Mouse (Mus musculus) gastrocnemius, postnatal 4 days (tissue): ENCODE data around the gene Csnk2b. TPM values are rescaled to one million over a fixed set of nuclear protein-coding genes. Genes with fewer than 3 reads are reported as not detected.
"Not testable (repeated sequence)": the region's sequence is repeated elsewhere in the genome, so short reads cannot be mapped to it uniquely, and the experiment has no call there.

Source experiments
- DNase-seq, 2 experiments: peaks; one replicate each; pipeline ENCODE4 v3.0.0; 2021 to 2022; ENCODE audit warnings: low spot score in 2 of 2, mixed read lengths in 2 of 2
- total RNA-seq, 2 experiments: library from RNA; stranded (reverse); gene quantifications; 2 replicates each; pipeline ENCODE4 v1.2.3; 2021

Gene Csnk2b
- total RNA-seq, 2 experiments from 2014 or later, result 174 to 185 TPM

- DNase-seq, result not testable (repeated sequence)
Measured at GRCm38 (mm10) chr17:35124261-35124896, 2.5 kb upstream of the Csnk2b start.

GRCm38 (mm10) chr17:35123287-35123686 lies 1.4 kb upstream of the Csnk2b start:
- not testable (repeated sequence) for DNase-seq

GRCm38 (mm10) chr17:35121143-35121799 lies 582 bp downstream of the Csnk2b start, which contains the start of gene Gpank1:
Gpank1 (plus strand) TSS chr17:35121455.
- DNase-seq, result peak; percentile 98 to 99

- DNase-seq, result peak in 1 of 2 experiments; percentile 40
Measured at GRCm38 (mm10) chr17:35120745-35121142, 1.1 kb downstream of the Csnk2b start.

GRCm38 (mm10) chr17:35115046-35116019 lies 6.5 kb downstream of the Csnk2b start, which contains the start of gene Ly6g5b:
Ly6g5b (minus strand) TSS chr17:35115428.
- DNase-seq, result no peak

- no peak for DNase-seq
Measured at GRCm38 (mm10) chr17:35111774-35112173, 10.1 kb downstream of the Csnk2b start.

GRCm38 (mm10) chr17:35108097-35108496 lies 13.8 kb downstream of the Csnk2b start, which contains the start of gene Ly6g5c:
Ly6g5c (plus strand) TSS chr17:35108279.
- DNase-seq, result no peak

GRCm38 (mm10) chr17:35106522-35106921 lies 15.3 kb downstream of the Csnk2b start:
- no peak for DNase-seq

- DNase-seq, result no peak
Measured at GRCm38 (mm10) chr17:35105740-35106389, 16.0 kb downstream of the Csnk2b start.

GRCm38 (mm10) chr17:35104754-35105153 lies 17.1 kb downstream of the Csnk2b start:
- DNase-seq, result no peak

GRCm38 (mm10) chr17:35104079-35104478 lies 17.8 kb downstream of the Csnk2b start:
- no peak for DNase-seq

GRCm38 (mm10) chr17:35103221-35103690 lies 18.6 kb downstream of the Csnk2b start:
- no peak for DNase-seq

- DNase-seq, result no peak
Measured at GRCm38 (mm10) chr17:35102299-35102698, 19.6 kb downstream of the Csnk2b start.

- no peak for DNase-seq
Measured at GRCm38 (mm10) chr17:35101161-35101560, 20.7 kb downstream of the Csnk2b start.

GRCm38 (mm10) chr17:35100196-35100765 lies 21.6 kb downstream of the Csnk2b start:
- no peak for DNase-seq

- DNase-seq, result no peak
Measured at GRCm38 (mm10) chr17:35097164-35097655, 24.6 kb downstream of the Csnk2b start.

- DNase-seq, result no peak
Measured at GRCm38 (mm10) chr17:35096597-35096996, 25.3 kb downstream of the Csnk2b start.

- DNase-seq, result no peak
Measured at GRCm38 (mm10) chr17:35094475-35095365, 27.1 kb downstream of the Csnk2b start.
